Mouse (Mus musculus) stomach, postnatal 0 days (tissue): ENCODE data around the gene Cnot6l.

Source experiments
- CTCF ChIP-seq: IDR thresholded peaks from 2 replicates; pipeline ENCODE4 v1.5.1; 2016; ENCODE audit warnings: antibody characterized with exemption, low read depth, mild to moderate bottlenecking, moderate library complexity
- EP300 ChIP-seq: optimal IDR thresholded peaks from 2 replicates; pipeline ENCODE3; 2016; ENCODE audit warnings: antibody characterized with exemption

DNA sequence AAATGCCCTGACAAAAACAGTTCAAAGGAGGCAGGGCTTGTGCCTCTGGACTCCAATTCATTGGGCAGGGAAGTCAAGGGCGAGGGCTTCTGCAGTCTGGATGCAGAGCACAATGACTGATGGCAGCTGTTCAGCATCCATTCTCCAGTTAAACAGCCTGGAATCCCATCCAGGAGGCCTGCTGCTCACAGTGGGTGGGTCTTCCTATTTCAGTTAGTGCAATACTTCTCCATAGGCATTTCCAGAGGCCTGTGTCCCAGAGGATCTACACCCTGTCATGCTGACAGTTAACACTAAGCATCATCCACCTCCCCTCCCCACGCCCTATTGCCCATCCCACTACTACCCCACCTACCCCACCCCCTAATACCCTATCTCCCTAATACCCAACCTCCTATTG lies 19.2 kb upstream of the Cnot6l start:
- TF ChIP-seq EP300: no peak
- no peak for TF ChIP-seq CTCF
